Mouse (Mus musculus) ES-CJ7 (cell line): Measurements from ENCODE around the gene Fdxr.

Experiments used
- DNase-seq: peaks from one replicate; pipeline ENCODE4 v3.0.0; 2011; ENCODE audit warnings: low read depth, low spot score

The Fdxr gene

DNA sequence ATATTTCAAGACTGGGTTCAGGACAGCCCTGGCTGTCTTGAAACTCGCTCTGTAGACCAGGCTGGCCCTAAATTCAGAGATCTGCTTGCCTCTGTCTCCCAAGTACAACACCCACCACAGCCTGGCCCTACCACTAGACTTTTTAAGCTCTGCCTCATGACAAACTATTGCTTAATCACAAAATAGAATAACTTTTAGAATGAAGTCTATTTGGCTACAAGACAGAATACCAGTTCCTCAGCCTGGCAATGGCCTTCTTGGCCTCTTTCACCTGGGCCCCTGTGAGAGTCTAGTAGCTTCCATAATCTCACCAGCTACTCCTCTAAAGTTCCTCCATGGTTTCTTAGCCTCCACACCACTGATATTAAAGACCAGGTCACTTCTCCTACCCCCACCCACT lies 13.5 kb upstream of the Fdxr start:
- DNase-seq, result no peak

- DNase-seq, result no peak
Observed at GRCm38 (mm10) chr11:115289885-115290284, 13.0 kb upstream of the Fdxr start.

DNA sequence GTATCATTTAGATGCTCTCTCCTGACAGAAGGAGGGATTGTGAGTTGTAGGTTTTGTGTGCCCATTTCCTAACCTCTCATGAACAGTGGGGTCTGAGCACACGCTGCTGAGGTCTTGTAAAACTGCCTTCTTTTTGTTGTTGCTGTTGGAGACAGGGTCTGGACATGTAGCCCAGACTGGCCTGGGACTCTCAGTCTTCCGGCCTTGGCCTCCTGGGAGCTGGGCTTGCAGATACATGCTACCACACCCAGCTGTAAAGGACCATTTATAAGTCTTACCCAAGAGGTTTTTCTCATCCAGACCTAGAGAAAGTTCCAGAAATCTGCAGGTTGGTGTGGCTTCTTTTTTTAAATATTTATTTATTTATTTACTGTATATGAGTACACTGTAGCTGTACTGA lies 11.5 kb upstream of the Fdxr start:
- no peak for DNase-seq

DNA sequence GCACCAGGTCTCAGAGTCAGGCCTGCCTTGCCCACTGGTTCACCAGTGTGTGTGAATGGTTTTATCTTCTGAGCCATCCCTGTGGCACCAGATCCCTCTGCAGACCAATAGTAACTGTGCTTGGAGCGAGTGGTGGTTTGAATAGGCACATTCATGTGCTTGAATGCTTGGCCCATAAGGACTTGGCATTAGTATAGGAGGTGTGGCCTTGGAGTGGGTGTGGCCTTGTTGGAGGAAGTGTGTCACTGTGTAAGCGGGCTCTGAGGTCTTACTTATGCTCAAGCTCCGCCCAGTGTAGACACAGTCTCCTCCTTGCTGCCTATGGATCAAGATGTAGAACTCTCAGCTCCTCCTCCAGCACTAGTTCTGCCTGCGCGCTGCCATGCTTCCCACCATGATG lies 10.5 kb upstream of the Fdxr start:
- peak; percentile 87 for DNase-seq

- no peak for DNase-seq
Observed at GRCm38 (mm10) chr11:115286201-115286993, 9.5 kb upstream of the Fdxr start.

DNA sequence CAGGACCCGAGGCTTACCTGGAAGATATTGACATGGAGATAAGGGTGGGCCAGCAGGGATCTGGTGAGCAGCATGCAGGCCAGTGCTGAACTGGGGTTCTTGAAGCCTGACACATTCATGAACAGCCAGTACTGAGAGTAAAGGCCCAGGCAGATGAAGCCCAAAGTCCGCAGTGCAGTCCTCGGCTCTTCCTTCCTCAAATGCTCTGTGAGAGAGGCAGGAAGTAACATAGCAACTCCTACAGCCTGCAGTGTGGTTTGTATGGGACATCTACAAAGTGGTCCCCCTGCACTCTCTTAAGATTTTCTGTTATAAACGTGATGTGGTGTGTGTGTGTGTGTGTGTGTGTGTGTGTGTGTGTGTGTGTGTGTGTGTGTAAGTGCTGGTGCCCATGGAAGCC lies 8.4 kb upstream of the Fdxr start:
- no peak for DNase-seq

DNA sequence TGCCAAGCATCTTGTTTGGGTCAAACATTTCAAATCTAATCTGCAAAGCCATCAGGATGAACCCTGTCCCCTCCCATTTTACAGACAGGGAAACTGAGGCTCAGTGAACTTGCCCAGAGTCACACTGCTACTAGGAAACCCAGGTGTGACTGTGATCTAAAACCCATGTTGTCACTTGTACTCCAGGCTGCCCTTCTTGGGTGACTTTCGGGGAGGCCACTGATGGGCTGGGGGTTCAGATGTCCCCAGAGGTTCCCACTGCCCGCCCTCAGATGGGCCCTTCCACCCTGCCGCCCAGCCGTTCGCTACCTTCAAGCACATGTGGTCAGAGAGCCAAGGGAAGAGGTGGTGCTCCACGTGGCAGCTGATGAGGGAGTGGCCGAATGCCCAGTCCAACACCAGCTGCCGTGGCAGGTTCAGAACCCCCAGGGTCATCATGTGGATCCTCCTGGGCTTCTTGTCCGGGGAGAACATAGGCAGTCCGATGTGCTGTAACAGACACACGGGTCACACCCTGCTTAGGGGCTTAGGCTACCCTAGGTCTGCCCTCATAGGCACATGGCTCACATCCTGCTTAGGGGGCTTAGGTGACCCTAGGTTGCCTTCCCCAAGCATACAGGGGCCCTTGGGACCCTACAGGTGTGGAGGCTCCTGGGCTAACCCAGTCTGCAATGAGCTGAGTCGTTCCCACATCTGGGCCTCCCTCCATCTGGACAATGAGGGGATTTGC lies 7.2 kb upstream of the Fdxr start:
- DNase-seq, result no peak

DNA sequence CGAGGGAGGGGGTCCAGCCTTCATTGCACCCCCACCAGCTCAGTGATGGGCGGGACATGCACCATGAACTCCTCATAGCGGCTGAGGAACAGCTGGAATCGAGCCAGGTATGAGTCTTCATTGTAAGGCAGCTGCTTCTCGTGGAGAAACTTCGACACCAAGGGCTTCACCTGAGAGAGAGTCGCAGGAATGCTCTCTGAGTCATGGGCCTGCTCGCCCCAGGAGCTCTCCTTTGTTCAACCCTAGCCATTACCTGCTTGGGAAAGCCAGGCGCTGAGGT lies 6.6 kb upstream of the Fdxr start:
- DNase-seq, result no peak

- DNase-seq, result no peak
Observed at GRCm38 (mm10) chr11:115282723-115283485, 6.1 kb upstream of the Fdxr start.

DNA sequence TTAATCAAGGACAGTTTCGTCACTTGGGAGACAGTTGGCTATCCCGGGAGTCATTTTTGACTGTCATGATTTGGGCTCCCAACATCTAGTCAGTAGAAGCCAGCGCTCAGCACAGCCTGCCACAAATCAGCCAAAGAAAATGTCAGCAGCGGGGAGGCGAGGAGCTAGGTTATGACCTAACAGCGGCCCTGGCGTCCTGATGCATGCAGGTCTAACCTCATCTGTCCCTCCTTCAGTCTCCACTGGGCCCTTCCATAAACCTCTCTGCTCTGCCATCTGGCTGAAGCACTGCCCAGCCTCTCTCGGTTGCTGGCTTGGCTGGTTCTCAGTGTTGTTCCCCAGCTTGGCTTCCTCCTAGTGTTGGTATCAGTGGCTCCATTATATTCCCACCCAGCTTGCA lies 5.4 kb upstream of the Fdxr start:
- DNase-seq, result no peak

DNA sequence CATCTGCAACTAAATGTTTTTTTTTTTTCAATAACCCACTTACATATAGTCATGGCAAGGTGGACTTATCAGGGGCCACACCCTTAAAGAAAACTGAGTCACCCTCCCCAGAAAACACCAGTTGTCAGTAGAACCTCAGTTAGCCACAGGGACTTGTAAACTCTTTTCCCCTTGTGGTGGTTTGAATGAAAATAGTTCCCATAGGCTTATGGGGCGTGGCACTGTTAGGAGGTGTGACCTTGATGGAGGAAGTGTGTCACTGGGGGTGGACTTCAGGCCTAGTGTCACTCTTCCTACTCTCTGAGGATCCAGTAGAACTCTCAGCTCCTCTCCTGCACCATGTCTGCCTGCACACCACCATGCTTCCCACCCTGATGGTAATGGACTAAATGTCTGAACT lies 2.9 kb upstream of the Fdxr start:
- peak; percentile 66 for DNase-seq

GRCm38 (mm10) chr11:115278176-115278575 lies 1.3 kb upstream of the Fdxr start:
- DNase-seq, result no peak

DNA sequence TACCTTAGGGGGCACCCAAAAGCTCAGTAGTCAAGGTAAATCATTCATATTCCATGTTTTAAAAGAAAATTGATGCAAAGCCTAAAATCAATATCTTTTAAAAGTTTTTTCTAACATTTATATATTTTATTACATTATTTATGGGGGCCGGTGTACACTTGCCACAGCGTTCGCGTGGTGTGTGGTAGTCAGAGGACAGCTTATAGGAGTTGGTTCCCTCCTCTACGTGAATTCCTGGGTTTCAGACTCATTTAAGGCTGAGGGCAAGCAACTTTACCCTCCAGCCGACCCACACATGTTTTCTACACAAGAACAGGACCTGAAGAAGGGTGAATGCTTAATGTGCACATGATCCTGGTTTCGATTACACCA lies 740 bp upstream of the Fdxr start:
- no peak for DNase-seq

DNA sequence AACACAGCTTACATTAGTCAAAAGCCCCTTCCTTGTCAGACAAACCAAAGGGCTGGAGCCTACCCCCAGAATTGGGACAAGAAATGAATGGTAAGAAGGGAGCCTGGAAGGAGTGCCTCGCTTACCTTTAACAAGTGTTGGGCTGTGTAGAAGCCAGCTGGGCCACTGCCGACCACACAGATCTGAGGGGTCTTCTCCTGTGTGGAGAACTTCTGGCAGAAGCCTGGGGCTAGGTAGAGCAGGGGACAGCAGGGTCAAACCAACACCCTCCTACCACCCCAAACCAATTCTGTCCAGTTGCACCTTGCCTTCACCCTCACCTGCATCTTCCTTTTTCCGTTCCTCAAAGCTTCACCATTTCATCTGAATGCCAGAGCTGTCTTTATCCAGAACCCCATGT lies 896 bp downstream of the Fdxr start:
- DNase-seq, result no peak

- DNase-seq, result no peak
Observed at GRCm38 (mm10) chr11:115275509-115275908, 1.3 kb downstream of the Fdxr start.

GRCm38 (mm10) chr11:115274771-115275170 lies 2.1 kb downstream of the Fdxr start:
- DNase-seq, result no peak

GRCm38 (mm10) chr11:115274178-115274577 lies 2.7 kb downstream of the Fdxr start:
- DNase-seq, result no peak

DNA sequence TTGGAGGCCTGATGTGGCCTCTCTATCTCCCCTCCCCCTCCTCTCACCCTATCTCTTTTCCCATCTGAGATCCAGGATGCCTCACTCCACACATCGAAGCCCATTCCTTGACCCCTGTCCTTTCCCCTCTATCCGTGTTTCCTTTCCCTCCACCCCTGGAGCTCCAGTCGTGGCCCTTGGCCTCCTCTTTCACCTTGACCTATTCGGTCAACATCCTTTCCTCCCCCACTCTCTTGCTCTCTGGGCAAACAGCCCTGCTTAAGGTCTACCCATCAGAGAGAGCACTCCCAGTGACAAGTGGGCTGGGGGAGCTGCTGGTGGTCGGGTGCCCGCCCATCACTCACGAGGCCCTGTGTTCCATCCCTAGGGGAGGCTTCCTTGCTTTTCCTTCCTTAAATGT lies 3.1 kb downstream of the Fdxr start:
- no peak for DNase-seq

DNA sequence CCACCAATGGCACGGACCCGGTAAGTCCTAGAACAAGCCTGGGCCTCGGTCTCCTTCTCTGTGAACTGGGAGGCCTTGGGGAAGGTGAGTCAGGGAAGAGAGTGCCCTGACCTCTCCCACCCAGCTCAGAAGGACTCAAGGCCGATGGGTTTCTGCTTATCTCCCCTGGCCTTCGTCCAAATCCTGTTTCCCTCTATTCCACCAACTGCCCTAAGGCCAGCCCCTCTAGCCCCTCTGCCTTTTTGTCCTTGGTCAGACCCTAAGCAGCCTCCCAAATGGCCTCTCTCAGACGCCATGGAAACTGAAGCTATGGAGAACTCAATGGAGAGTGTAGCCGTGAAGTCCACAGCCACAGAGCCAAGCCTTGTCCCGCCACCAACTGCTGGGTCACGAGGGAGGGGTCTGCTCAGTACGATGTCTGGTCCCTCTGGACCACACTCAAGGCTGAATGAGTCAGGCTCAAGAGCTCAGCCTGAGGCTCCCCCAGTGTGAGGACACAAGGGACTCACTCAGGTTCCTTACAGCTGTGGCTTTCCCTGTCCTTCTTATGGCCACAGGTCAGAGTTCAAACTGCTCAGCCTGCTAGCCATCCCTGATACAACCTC lies 3.9 kb downstream of the Fdxr start:
- DNase-seq, result no peak

- no peak for DNase-seq
Observed at GRCm38 (mm10) chr11:115271481-115271880, 5.4 kb downstream of the Fdxr start.

DNA sequence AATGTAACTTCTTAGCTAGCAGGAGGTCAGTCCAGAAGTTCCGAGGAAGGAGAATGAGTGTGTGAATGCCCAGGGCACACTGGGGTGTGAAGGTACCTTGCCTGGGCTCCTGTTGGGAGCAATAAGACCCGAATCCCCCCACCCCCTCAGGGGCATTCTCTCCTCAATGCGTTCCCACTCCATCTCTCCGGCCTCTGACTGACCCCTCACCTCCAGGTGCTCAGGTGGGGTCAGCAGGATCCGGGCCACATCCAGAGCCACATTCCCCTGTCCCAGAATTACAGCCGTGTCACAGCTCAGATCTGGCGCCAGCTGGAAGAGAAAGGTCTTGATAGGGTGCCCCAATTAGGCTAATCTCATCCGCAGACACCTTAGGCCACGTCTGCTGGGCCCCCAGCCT lies 5.8 kb downstream of the Fdxr start:
- no peak for DNase-seq

DNA sequence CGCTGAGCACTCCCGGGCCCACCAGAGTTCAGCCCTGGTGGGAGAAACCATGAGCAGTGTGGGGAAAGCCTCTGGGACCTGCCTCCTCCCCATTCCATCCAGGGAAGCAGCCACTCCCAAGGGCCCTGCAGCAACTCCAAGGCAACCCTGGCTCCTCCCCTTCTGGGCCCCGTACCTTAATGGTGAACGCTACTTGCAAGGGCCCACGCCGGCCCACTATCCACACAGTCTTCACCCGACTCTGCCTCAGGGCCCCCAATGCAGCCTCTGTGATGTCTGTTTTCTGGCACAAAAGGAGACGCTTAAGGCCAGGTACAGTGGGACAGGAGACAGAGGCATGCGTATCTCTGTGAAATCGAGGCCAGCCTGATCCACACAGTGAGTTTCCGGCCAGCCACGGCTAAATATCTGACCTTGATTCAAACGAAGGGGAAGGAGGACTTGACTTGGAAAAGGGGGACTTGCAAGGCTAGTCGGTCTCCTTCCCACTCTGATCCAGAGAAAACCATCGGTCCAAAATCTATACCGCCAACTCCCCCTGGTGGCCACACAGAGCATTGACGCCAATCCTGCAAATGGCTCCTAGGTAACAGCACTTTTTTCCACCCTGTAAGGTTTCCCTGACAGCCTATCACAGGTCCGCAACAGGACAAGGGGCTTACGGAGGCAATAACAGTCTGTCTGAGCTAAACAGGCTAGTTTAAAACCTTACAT lies 6.5 kb downstream of the Fdxr start:
- peak; percentile 81 for DNase-seq
